Comparison of ENCODE assay signal across 8 mouse cellular contexts in the genomic region with DNA sequence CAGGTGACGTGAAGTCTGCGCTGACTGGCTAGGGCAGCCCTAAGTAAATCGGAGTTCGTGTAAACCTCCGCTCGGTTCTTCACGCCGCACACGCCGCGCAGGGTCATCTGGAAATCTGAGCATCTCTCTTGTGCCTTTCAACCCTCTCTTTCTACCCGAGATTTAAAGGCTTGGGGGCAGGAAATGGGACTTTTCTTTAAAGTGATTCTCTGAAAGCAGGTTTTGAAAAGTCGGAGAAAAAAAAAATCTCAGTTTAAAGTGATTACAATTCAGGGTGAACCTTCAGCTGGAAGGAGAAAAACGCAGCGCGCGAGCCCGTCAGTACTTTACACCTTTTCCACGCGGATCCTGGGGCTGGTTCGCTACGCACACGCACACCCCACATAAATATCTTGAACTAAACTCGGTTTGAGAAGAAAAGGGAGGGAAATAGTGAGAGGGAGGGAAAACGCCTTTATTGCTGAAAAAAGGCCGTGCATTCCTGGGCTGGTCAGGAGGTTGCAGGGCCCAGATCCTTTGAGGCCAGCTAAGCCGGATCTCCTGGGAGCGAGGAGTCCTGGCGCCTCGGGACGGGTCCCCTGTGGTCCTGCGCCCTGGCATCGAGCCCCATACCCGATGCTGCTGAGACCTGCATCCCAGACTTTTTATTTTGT. TPM values are rescaled to one million over a fixed set of nuclear protein-coding genes. Genes with fewer than 3 reads are reported as not detected.
DNase-seq lines count a peak whose midpoint lies in the region; ATAC-seq and TF ChIP-seq lines count a peak whose summit lies in the region.

No protein-coding gene starts in this region.

- H3K4me3 ChIP-seq in heart, embryonic 14.5 days (ENCODE audit: control insufficient read depth in 1 of 2, insufficient read depth in 1 of 2, low read depth in 1 of 2, low read length in 2 of 2), result peak overlapping the region; percentile 52 to 74
- H3K4me3 ChIP-seq in lung, postnatal 0 days (ENCODE audit: low read depth, low read length), result peak overlapping the region; percentile 74

- peak; percentile 26 for DNase-seq in urinary bladder, adult 2 months (ENCODE audit: low spot score)
- DNase-seq in urinary bladder, postnatal 10 days (ENCODE audit: low spot score), result no peak
- DNase-seq in embryo, embryonic 9.5 days (ENCODE audit: extremely low spot score), result peak; percentile 79
- peak; percentile 48 for DNase-seq in kidney, postnatal 14 days
- peak; percentile 23 for DNase-seq in lung, postnatal 0 days (ENCODE audit: low spot score)
- DNase-seq in right cerebral cortex, postnatal 14 days, result peak; percentile 28
- DNase-seq in thymus, postnatal 4 days, result no peak

- H3K27ac ChIP-seq in heart, embryonic 14.5 days (replicated peaks in 1 of 2; ENCODE audit: control insufficient read depth in 1 of 2, insufficient read depth in 1 of 2, low read depth in 2 of 2, low read length in 2 of 2), result peak overlapping the region; percentile 45 to 65
- H3K27ac ChIP-seq in lung, postnatal 0 days (ENCODE audit: low read length), result peak overlapping the region; percentile 43; the same call in 1 of the 2 replicates

- no peak for TF ChIP-seq EP300 in lung, postnatal 0 days (IDR thresholded peaks at IDR 0.05)

- no peak for TF ChIP-seq CTCF in lung, postnatal 0 days (IDR thresholded peaks at IDR 0.05)

- ATAC-seq in heart, embryonic 14.5 days (ENCODE audit: insufficient number of reproducible peaks, insufficient read depth, low FRiP score, low read depth), result no peak
- ATAC-seq in lung, postnatal 0 days, result no peak

- H3K4me2 ChIP-seq in heart, embryonic 14.5 days (ENCODE audit: low read length), result peak overlapping the region; percentile 98
- H3K4me2 ChIP-seq in lung, postnatal 0 days (replicated peaks; ENCODE audit: low read depth, low read length), result peak overlapping the region; percentile 98

- H3K9ac ChIP-seq in heart, embryonic 14.5 days (ENCODE audit: low read length), result peak overlapping the region; percentile 75
- H3K9ac ChIP-seq in lung, postnatal 0 days (replicated peaks; ENCODE audit: low read depth), result peak overlapping the region; percentile 29; the same call in 1 of the 2 replicates

- H3K9me3 ChIP-seq in heart, embryonic 14.5 days (ENCODE audit: control insufficient read depth, low read length), result no peaks in the 10 kb centered on the region
- no peaks in the 10 kb centered on the region for H3K9me3 ChIP-seq in lung, postnatal 0 days (ENCODE audit: low read length)

- no peaks in the 10 kb centered on the region for H3K36me3 ChIP-seq in heart, embryonic 14.5 days (ENCODE audit: control insufficient read depth, insufficient read depth, low read length)
- H3K36me3 ChIP-seq in lung, postnatal 0 days (ENCODE audit: insufficient read depth, low read length), result no peaks in the 10 kb centered on the region

- no peaks in the 10 kb centered on the region for H3K27me3 ChIP-seq in heart, embryonic 14.5 days (ENCODE audit: control insufficient read depth, insufficient read depth, low read length)
- H3K27me3 ChIP-seq in lung, postnatal 0 days (replicated peaks; ENCODE audit: insufficient read depth, low read length), result peaks cover 11% of the 10 kb centered on the region; the same call in 1 of the 2 replicates

- peaks cover 0 to 7% of the 10 kb centered on the region in 2 experiments; a peak in 1 of 4 replicates for H3K4me1 ChIP-seq in heart, embryonic 14.5 days (ENCODE audit: control insufficient read depth in 2 of 2, insufficient read depth in 2 of 2, low read length in 2 of 2)
- no peaks in the 10 kb centered on the region; the same call in 1 of the 2 replicates for H3K4me1 ChIP-seq in lung, postnatal 0 days (ENCODE audit: insufficient read depth, low read depth, low read length)

- under 1% methylated on average over 34 of the region's 34 CpGs for WGBS in heart, embryonic 14.5 days
- WGBS in lung, postnatal 0 days, result under 1% methylated on average over 34 of the region's 34 CpGs

RNA-seq across cellular contexts. Expression of a gene that starts 2.5 kb away (rescaled TPM):
- 9.4 and 15.8 TPM in 2 replicates for polyA plus RNA-seq in urinary bladder, adult 2 months (2012; rRNA removed)
- polyA plus RNA-seq in heart, embryonic 14.5 days (2014; fragmentation: Nextera tagmentation; extraction: Ambion mirVana), result 26.4 and 26.5 TPM in 2 replicates
- polyA plus RNA-seq in lung, postnatal 0 days (2015; fragmentation: Nextera tagmentation; extraction: Ambion mirVana), result 6.7 TPM in 2 replicates

Comparison
In these comparisons a context has a peak if more than half of its experiments do, and no peak if none do; other contexts are left out.
1. DNase-seq: peak in urinary bladder, adult 2 months (single experiment), embryo, embryonic 9.5 days (single experiment), kidney, postnatal 14 days (single experiment), lung, postnatal 0 days (single experiment) and right cerebral cortex, postnatal 14 days (single experiment); none in urinary bladder, postnatal 10 days (single experiment) and thymus, postnatal 4 days (single experiment).